Mouse (Mus musculus) midbrain, embryonic 11.5 days (tissue): ENCODE data around the gene Ubl5. TPM values are rescaled to one million over a fixed set of nuclear protein-coding genes. Genes with fewer than 3 reads are reported as not detected.

Experiments
- ATAC-seq: fragments of 200-750 bp; cut with Nextera tagmentation; 2 replicates; pipeline ENCODE4 v1.8.0; 2017; ENCODE audit warnings: moderate TSS enrichment, moderate library complexity; ENCODE audit not compliant: low FRiP score
- DNase-seq: peaks from one replicate; pipeline ENCODE4 v3.0.0; 2015; ENCODE audit warnings: low spot score; ENCODE audit errors: missing footprints
- H3K27ac ChIP-seq: fragments of 300-500 bp; sonication (generic); 2 replicates; pipeline ENCODE4 v1.5.1; 2014; ENCODE audit warnings: low read depth, low read length
- H3K27me3 ChIP-seq: fragments of 300-500 bp; sonication (generic); 2 replicates; pipeline ENCODE4 v1.6.1; 2014; ENCODE audit warnings: mild to moderate bottlenecking, low read length, moderate library complexity, mixed read lengths; ENCODE audit not compliant: control insufficient read depth, insufficient read depth
- H3K36me3 ChIP-seq: fragments of 300-500 bp; sonication (generic); 2 replicates; pipeline ENCODE4 v1.6.1; 2014; ENCODE audit warnings: mild to moderate bottlenecking, low read length, moderate library complexity, mixed read lengths; ENCODE audit not compliant: control insufficient read depth, insufficient read depth
- H3K4me1 ChIP-seq: fragments of 300-500 bp; sonication (generic); 2 replicates; pipeline ENCODE4 v1.6.1; 2014; ENCODE audit warnings: low read length; ENCODE audit not compliant: control insufficient read depth, insufficient read depth
- H3K4me2 ChIP-seq: fragments of 300-500 bp; sonication (generic); 2 replicates; pipeline ENCODE4 v1.6.1; 2014; ENCODE audit warnings: mild to moderate bottlenecking, moderate library complexity
- H3K4me3 ChIP-seq: fragments of 300-500 bp; sonication (generic); 2 replicates; pipeline ENCODE4 v1.5.1; 2014; ENCODE audit warnings: low read depth, low read length
- H3K9ac ChIP-seq: fragments of 300-500 bp; sonication (generic); 2 replicates; pipeline ENCODE4 v1.6.1; 2014; ENCODE audit warnings: low read length
- H3K9me3 ChIP-seq: fragments of 300-500 bp; sonication (generic); 2 replicates; pipeline ENCODE4 v1.6.1; 2016; ENCODE audit warnings: low read length; ENCODE audit not compliant: control insufficient read depth
- WGBS: fragments of 180-500 bp; shearing (Covaris S2); extraction: QIAGEN DNeasy Blood & Tissue Kit; methylation state at CpG from one replicate; pipeline ENCODE4 v1.1.7; 2014; 5-methylcytosine and 5-hydroxymethylcytosine counted together
- polyA plus RNA-seq: library from polyadenylated mRNA; unstranded; fragments of >200 nt; fragmentation: Nextera tagmentation; extraction: Ambion mirVana; gene quantifications from 2 replicates; pipeline ENCODE4 v1.2.1, GENCODE M21; 2014

The Ubl5 gene
- 459 TPM in 2 replicates for polyA plus RNA-seq

DNA sequence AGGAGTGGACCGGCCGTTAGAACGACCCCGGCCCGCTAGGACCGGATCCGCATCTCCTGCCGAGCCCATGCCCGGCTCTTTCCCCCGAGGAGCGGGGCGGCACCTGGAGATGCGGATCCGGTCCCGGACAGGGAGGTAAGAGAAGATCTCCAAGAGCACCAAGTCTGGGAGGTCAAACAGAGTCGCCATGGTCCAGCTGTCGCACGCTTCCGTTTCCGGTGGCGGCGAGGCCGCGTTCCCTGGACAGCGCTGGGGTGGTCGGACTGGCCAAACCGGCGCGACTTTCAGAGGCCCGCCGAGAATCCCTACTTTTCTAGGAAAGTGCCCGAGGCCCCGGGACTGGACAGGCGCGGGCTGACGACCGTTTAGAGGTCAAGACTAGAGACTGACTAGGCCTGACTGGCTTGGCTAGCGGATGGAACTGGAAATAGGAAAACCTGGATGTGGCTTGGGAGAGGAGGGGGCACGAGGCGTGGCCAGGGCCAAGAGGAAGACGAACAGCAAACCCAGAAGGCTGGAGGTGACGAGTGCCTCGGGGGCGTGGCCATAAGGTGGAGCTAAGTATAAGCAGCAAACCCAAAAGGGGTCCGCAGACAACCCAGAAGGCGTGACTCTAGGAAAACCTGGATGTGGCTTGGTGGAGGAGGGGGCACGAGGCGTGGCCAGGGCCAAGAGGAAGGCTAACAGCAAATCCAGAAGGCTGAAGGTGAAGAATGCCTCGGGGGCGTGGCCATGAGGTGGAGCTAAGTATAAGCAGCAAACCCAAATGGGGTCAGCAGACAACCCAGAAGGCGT is at the start of gene Ubl5:
Ubl5 (plus strand) TSS at position 778 of the 795 bp plus-strand sequence.
- H3K4me1 ChIP-seq: peaks cover 21% of the 10 kb centered on the region
- H3K9ac ChIP-seq: peak within 1 kb of the TSS; percentile 79
- peak within 1 kb of the TSS; percentile 69 for H3K4me3 ChIP-seq
- H3K9me3 ChIP-seq: no peaks in the 10 kb centered on the region
- peak within 1 kb of the TSS; percentile 74 for H3K27ac ChIP-seq
- under 1% methylated on average over 51 of the region's 51 CpGs for WGBS
- ATAC-seq (peak; percentile 88), DNase-seq (peak; percentile 99)
- H3K36me3 ChIP-seq: peaks cover 10% of the 10 kb centered on the region; the same call in 1 of the 2 replicates
- H3K4me2 ChIP-seq: peak within 1 kb of the TSS; percentile 75
- no peaks in the 10 kb centered on the region for H3K27me3 ChIP-seq

- H3K9ac ChIP-seq: no peak overlapping the region
- WGBS: 87% methylated on average over 6 of the region's 6 CpGs
- no peak for ATAC-seq
Observed at GRCm38 (mm10) chr9:20601270-20601669, 41.4 kb upstream of the Ubl5 start.

GRCm38 (mm10) chr9:20606269-20606668 is 36.4 kb upstream of the Ubl5 start:
- WGBS: 97% methylated on average over 1 of the region's 1 CpGs

More at GRCm38 (mm10) chr9:20601270-20601669, 41.4 kb upstream of the Ubl5 start:
- Histone ChIP-seq H3K4me2 (no peak overlapping the region), H3K4me1 (no peaks in the 10 kb centered on the region), H3K9me3 (no peaks in the 10 kb centered on the region), H3K4me3 (no peak overlapping the region), H3K36me3 (peaks cover 4% of the 10 kb centered on the region; the same call in 1 of the 2 replicates), H3K27ac (no peak overlapping the region), H3K27me3 (no peaks in the 10 kb centered on the region)
- no peak for DNase-seq

DNA sequence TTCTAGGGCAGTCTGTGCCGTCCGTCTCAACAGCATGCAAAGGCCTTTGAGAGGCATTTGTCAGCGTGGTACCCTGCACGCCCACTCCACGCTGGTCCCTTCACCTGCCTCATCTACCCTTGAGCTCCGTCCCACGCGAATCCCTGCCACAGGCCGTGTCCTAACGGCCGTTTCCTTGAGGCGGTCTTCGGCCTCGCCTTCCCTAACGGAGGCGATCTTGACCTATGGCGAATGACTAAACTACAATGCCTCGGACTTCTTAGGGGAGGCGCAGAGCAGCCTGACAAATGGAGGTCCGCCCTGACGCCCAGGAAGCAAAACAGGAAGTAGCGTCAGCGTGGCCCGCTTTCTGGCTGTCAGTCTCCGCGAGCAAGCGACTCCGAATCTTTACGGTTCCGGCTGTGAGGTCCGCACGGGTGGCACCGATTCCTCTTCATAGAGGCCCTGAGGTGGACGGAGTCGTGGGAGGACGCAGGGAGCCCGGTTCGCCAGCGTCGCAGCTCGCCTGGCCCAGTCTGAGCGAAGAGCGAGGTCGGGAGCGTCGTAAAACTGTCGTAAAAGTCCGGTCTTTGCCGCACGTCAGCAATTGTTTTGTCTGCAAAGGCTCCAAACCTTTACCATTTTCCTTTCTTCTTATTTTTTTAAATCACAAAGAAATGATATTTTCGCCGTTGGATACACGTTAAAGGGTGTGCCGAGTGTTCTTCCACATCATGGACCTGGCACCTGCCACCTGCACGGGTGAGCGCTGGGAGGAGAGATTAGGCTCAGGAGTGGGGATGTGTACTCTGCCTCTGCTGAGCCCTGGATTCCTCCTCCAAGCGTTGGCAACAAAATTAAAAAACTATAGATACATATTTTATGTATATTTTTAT is 35.3 kb upstream of the Ubl5 start:
- H3K27me3 ChIP-seq: no peaks in the 10 kb centered on the region
- H3K36me3 ChIP-seq: no peaks in the 10 kb centered on the region; the same call in 1 of the 2 replicates
- H3K9ac ChIP-seq: peak overlapping the region; percentile 92

More at GRCm38 (mm10) chr9:20606269-20606668, 36.4 kb upstream of the Ubl5 start:
- Histone ChIP-seq H3K9me3 (no peaks in the 10 kb centered on the region), H3K27ac (no peak overlapping the region), H3K9ac (no peak overlapping the region; the same call in 1 of the 2 replicates), H3K4me3 (no peak overlapping the region), H3K4me1 (peaks cover 2% of the 10 kb centered on the region; the same call in 1 of the 2 replicates), H3K4me2 (peak overlapping the region; percentile 77), H3K36me3 (no peaks in the 10 kb centered on the region; the same call in 1 of the 2 replicates), H3K27me3 (no peaks in the 10 kb centered on the region)
- ATAC-seq: no peak
- peak; percentile 81 for DNase-seq

DNA sequence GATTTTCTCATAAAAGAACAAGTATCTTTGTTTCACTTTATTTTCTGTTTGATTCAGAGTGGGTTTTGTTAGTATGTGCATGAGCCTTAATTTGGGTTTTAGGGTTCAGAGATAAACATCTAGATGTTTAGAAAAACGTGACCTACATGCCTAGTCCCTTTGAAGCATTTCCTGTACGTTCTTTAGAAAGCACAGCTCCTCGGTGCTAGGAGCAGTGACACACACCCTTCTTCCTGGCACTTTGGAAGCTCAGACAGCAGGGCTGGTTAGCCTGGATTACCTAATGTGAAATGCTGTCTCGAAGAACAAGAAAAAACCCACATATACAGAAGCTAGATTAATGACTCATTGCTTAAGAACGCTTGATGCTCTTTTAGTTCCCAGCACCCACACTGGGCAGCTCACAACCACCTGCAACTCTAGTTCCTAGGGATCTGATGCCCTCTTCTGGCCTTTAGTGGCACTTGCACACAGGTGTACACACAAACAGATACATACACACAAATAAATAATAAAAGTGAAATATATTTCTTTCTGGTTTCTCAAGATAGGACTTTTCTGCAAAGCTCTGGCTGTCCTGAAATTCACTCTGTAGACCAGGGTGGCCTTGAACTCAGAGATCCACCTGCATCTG is 32.7 kb upstream of the Ubl5 start:
- Histone ChIP-seq H3K4me2 (no peak overlapping the region), H3K9ac (no peak overlapping the region), H3K4me3 (no peak overlapping the region), H3K27me3 (no peaks in the 10 kb centered on the region), H3K27ac (no peak overlapping the region), H3K36me3 (no peaks in the 10 kb centered on the region; the same call in 1 of the 2 replicates), H3K4me1 (peaks cover 2% of the 10 kb centered on the region; the same call in 1 of the 2 replicates), H3K9me3 (no peaks in the 10 kb centered on the region)
- 93% methylated on average over 5 of the region's 5 CpGs for WGBS
- DNase-seq: peak; percentile 14
- ATAC-seq: no peak

More for the DNA sequence above, 35.3 kb upstream of the Ubl5 start:
- ATAC-seq (peak; percentile 87), DNase-seq (peak; percentile 100)
- WGBS: under 1% methylated on average over 57 of the region's 57 CpGs
- Histone ChIP-seq H3K4me3 (peak overlapping the region; percentile 77), H3K4me1 (peaks cover 2% of the 10 kb centered on the region; the same call in 1 of the 2 replicates), H3K9me3 (no peaks in the 10 kb centered on the region), H3K27ac (peak overlapping the region; percentile 94), H3K4me2 (peak overlapping the region; percentile 77)

GRCm38 (mm10) chr9:20611976-20612375 is 30.7 kb upstream of the Ubl5 start:
- DNase-seq (no peak), ATAC-seq (no peak)
- Histone ChIP-seq H3K27me3 (no peaks in the 10 kb centered on the region), H3K4me2 (no peak overlapping the region), H3K36me3 (no peaks in the 10 kb centered on the region; the same call in 1 of the 2 replicates), H3K27ac (no peak overlapping the region), H3K4me3 (no peak overlapping the region), H3K4me1 (no peaks in the 10 kb centered on the region), H3K9ac (no peak overlapping the region), H3K9me3 (no peaks in the 10 kb centered on the region)
- WGBS: 76% methylated on average over 5 of the region's 5 CpGs

DNA sequence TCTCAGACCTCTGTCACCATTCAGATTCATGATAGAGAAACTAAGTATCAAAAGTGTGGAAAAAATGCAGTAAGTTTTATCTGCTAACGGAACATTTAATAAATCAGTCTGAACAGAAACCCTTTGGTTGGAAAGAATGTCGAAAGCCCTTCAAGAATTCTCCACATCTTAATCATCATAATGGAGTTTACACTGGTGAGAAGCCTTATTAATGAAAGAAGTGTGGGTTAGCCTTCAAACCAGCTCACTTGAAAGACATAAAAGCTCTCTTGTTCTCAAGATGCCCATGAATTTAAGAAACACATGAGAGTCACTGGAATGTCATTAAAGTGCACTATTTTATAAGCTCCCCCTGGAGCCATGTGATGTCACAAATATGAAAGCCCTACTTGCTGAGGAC is 26.0 kb upstream of the Ubl5 start:
- Histone ChIP-seq H3K4me3 (no peak overlapping the region), H3K4me2 (no peak overlapping the region), H3K36me3 (no peaks in the 10 kb centered on the region), H3K4me1 (no peaks in the 10 kb centered on the region), H3K27ac (no peak overlapping the region), H3K9ac (no peak overlapping the region), H3K27me3 (no peaks in the 10 kb centered on the region), H3K9me3 (no peaks in the 10 kb centered on the region)
- WGBS: 91% methylated on average over 2 of the region's 2 CpGs
- DNase-seq: no peak
- no peak for ATAC-seq

DNA sequence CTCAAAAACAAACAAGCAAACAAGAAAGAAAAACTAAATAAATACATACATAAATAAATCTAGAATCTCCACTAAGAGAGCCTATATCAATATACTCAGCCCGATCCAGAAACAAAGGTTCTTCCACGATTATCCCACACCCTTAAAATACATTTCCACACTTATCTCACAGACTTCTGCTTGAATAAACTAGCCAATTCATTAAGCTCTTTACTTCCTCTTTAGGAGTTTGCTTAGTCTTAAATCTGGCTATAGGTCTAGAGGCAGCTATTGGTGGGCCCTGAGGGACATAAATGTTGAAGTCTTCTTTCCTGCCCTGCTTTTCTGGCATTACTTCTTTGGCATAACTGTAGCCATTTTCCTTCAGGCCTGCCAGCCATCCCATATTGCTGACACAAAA is 11.3 kb upstream of the Ubl5 start:
- WGBS: 96% methylated on average over 2 of the region's 2 CpGs
- ATAC-seq: no peak
- no peak for DNase-seq

More for the DNA sequence above, 11.3 kb upstream of the Ubl5 start:
- Histone ChIP-seq H3K9ac (no peak overlapping the region), H3K27me3 (no peaks in the 10 kb centered on the region), H3K27ac (no peak overlapping the region), H3K4me2 (no peak overlapping the region), H3K4me1 (no peaks in the 10 kb centered on the region), H3K9me3 (no peaks in the 10 kb centered on the region), H3K36me3 (no peaks in the 10 kb centered on the region), H3K4me3 (no peak overlapping the region)
